Mouse (Mus musculus): Measurements from ENCODE around the gene Calu. TPM values are rescaled to one million over a fixed set of nuclear protein-coding genes. Genes with fewer than 3 reads are reported as not detected.
A peak's percentile ranks its signal among the peaks of the same experiment; 100 is the strongest.
"Not testable (repeated sequence)": the region's sequence is repeated elsewhere in the genome, so short reads cannot be mapped to it uniquely, and the experiment has no call there.

The Calu gene
- total RNA-seq, 2 experiments from 2014 or later = 67.7 to 70.1 TPM

- DNase-seq = no peak
These were observed 15.3 kb downstream of the Calu start for GRCm38 (mm10) chr6:29363129-29363515.

- no peak for DNase-seq
These were observed 17.4 kb downstream of the Calu start for GRCm38 (mm10) chr6:29365277-29365676.

- no peak for DNase-seq
These were observed 29.5 kb downstream of the Calu start for GRCm38 (mm10) chr6:29377386-29377785.

- DNase-seq = no peak
These were observed 30.8 kb downstream of the Calu start for GRCm38 (mm10) chr6:29378678-29379077.

- DNase-seq = no peak
These were observed 32.1 kb downstream of the Calu start for GRCm38 (mm10) chr6:29379954-29380353.

DNA sequence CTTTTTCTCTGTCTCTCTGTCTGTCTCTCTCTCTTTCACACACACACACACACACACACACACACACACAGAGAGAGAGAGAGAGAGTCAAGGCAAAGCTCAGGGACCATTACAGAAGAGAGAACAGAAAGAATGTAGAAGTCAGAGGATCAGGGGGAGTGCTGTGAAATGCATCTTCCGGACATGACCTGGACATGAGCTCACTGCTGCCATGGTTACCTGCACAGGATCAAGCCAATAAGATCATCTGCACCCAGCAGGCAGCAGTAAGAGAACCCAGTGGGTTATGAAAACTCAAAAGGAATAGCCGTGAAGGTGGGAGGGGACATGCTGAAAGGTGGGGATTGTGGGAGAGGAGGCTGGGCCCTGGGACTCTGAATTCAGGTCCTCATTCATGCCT is 34.6 kb downstream of the Calu start:
- DNase-seq = no peak

- no peak for DNase-seq
These were observed 40.2 kb downstream of the Calu start, which contains the start of gene Opn1sw for GRCm38 (mm10) chr6:29388052-29388518. TSS of gene Opn1sw (minus strand) at chr6:29388468.

GRCm38 (mm10) chr6:29388606-29389080 is 40.8 kb downstream of the Calu start:
- DNase-seq = peak; percentile 71 to 81

DNA sequence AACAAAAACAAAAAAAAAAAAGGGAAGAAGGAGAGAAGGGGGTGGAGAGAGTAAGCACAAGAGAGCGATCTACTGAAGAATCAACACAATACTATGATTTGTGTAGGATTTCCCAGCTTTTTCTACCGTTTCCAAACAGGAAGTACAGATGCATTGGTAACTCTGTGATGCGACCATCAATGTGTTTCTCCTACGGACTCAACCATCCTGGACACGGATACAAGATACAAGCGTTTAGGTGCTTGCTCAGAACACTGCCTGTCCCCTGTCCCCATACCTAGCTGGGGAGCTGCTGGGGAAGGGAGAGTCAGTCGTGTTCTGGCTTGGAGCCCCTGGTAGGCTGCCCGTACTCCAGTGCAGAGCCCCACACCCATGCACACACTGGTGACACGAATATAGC is 41.6 kb downstream of the Calu start:
- no peak for DNase-seq

DNA sequence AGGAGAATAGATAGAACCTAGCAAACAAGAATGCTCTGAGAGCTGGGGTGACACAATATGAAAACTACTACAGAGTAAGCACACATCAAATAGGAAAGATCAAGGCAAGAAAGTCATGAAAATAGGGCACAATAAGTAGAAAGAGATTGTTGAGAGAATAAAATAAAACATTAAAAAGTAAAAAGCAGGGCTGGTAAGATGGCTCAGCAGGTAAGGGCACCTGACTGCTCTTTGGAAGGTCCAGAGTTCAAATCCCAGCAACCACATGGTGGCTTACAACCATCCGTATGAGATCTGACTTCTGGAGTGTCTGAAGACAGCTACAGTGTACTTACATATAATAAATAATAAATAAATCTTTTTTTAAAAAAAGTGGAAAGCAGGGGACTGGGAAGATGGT is 42.6 kb downstream of the Calu start:
- DNase-seq = not testable (repeated sequence)

DNA sequence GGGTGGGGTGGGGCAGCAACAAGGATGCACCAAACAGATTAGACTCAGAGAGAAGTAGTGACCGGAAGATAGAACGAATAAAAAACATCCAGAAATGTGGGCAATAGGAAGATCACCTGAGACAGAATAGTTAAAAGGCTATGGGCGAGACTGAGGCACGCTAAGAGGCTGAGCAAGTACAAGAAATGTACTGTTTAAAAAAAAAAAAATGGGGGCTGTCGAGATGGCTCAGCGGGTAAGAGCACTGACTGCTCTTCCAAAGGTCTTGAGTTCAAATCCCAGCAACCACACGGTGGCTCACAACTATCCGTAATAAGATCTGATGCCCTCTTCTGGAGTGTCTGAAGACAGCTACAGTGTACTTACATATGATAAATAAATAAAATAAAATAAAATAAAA is 43.4 kb downstream of the Calu start:
- DNase-seq = not testable (repeated sequence)

GRCm38 (mm10) chr6:29391802-29392201 is 43.9 kb downstream of the Calu start:
- DNase-seq = no peak

DNA sequence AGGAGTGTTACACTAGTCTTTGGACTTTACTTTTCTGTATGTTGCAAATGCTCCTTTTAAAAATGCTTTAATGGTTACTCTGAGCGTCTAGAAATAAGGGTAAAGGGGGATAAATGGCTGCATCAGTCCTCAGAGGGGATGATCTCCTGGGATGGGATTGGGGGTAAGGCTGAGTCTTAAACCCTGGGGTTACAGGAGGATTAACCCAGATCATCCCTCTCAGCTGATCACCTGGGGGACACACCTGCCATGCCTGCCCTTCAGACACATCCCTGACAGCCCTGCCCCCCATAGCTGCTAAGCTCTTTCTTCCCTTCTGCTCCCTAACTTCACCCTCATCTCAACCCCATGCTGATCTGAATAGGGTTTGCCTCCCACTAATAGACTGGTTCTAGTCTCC is 46.4 kb downstream of the Calu start:
- DNase-seq = no peak

DNA sequence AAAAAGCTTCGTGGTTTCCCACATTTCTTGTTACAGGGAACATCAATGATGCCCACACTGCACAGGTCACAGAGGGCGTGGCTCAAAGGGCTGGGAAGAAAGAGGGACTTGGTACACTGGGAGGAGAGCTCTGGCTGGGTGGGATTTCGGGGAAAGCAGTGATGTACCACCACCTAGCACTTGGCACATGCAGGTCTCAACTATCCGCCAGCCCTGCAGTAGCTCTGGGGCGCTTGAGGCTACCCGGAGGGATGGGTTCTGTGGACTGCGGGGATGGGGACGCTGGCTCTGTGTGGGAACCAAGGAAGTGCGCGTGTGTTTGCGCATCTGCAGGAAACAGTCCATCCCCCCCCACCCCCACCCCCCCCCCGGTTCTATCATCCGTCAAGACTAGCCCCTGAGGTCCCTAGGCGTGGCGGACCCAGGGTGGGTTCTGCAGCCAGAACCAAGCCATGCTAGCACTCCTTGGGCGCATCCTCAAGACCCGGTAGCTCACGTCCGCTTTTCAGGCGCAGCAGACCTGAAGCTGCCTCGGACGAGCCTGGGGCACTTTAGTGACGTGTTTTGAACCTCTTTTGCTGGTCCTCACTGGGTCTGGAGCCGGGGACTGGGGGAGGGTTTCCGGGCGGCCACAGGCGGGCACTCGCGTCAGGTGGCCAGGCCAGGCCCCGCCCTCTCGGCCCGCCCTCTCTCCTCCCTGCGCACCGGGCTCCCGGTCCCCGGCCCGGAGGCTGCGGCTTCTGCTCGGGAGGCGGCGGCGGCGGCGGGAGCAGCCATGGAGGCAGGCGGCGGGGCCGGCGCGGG is 48.2 kb downstream of the Calu start, which contains the start of gene Ccdc136:
TSS of gene Ccdc136 (plus strand) at position 400 of the 804 bp plus-strand sequence.
- peak; percentile 77 to 80 for DNase-seq

- DNase-seq = peak in 1 of 2 experiments; percentile 15
These were observed 49.1 kb downstream of the Calu start for GRCm38 (mm10) chr6:29396714-29397540.

GRCm38 (mm10) chr6:29397575-29397974 is 49.7 kb downstream of the Calu start:
- peak; percentile 45 to 46 for DNase-seq

DNA sequence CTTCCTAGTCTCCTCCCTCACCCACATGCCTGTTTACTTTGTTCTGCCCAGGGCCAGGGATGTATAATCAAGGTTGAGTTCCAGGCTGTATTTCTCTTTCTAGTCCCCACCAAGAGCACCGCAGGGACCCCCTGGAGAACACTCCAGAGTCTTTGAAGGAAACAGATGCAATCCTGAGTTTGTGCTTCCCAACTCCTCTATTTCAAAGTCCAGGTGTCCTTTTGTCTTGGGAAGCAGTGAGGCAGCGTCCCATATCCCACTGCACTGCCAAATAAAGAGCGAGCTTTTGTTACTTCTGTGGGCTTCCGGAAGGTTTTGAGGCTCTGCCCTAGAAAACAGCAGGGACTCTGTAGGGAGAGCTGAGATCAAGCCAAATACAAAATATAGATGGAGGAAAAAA is 52.0 kb downstream of the Calu start:
- no peak for DNase-seq

- DNase-seq = no peak
These were observed 54.9 kb downstream of the Calu start for GRCm38 (mm10) chr6:29402693-29403342.

DNA sequence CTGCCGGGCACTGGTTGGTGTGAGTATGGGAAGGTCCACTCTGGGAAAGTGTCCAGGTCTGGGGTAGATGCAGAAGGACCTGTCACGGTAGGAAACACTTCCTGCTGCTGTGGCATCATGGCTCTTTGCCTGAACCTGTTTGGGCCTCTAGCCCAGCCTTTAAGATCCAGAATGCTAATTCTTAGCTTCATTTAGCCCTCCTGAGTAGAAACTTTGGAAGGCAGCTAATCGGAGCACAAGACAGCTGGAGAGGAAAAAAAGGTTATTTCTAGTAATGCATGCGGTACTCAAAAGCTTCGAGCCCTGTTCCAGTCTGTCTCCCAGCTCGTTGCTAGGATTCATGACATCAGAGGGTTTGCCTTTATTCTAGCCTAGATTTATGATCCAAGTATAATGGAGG is 58.5 kb downstream of the Calu start:
- no peak for DNase-seq

DNA sequence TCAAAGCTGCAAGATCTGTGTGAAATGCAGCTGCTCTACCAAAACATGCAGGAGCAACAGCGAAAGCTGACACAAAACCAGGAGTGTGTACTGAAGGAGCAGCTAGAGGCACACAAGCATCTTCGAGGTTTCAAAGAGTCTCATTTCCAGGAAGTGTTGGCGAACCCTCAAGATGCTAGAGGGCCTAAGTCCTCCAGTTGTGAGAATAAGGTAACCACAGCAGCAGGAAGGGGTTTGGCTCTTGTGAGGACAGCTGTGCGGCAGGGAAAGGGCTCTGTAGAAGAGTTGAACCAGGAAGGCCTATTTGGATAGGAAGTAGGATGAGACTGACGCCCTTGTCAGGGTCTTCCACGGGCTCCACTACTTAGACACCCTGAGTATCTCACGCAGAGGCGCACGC is 67.6 kb downstream of the Calu start:
- no peak for DNase-seq

GRCm38 (mm10) chr6:29420596-29420995 is 72.7 kb downstream of the Calu start:
- no peak for DNase-seq

DNA sequence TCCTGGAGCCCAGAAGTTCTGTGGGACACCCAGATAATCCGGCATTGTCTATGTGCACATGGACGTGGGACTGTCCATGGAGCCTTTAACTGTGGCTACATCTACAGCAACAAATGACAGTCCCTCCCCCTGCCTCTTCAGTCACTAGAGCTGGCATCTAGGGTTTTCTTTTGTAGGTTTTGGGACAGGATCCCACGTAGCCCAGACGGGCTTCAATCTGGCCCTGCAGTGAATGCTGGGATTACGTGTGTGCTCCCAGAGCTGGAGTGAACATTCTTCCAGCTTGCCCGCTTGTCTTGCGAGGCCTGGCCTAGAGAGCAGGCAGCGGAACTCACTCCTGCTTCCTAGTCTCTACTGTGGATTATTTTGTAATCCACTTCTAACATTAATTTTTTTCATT is 77.2 kb downstream of the Calu start:
- DNase-seq = no peak

- no peak for DNase-seq
These were observed 78.5 kb downstream of the Calu start for GRCm38 (mm10) chr6:29426331-29426730.

Data from layer of hippocampus, postnatal 36 days (tissue).